Mouse (Mus musculus) forebrain, embryonic 10.5 days (tissue): ENCODE measurements at regions not wholly inside any gene's neighbourhood (a gene's known extent, or its start where the extent isn't known, plus 50 kb on each side); places are given as distances from the start of the nearest gene placed in this dataset.
"Not testable (repeated sequence)": the region's sequence is repeated elsewhere in the genome, so short reads cannot be mapped to it uniquely, and the experiment has no call there.

Experiments
- DNase-seq: peaks from one replicate; pipeline ENCODE4 v3.0.0-alpha.2; 2017; ENCODE audit warnings: low spot score; ENCODE audit errors: extremely low spot score
- H3K27ac ChIP-seq: fragments of 300-500 bp; sonication (generic); 2 replicates; pipeline ENCODE4 v1.5.1; 2016; ENCODE audit warnings: mild to moderate bottlenecking
- H3K27me3 ChIP-seq: fragments of 300-500 bp; sonication (generic); 2 replicates; pipeline ENCODE4 v1.6.1; 2016; ENCODE audit warnings: mild to moderate bottlenecking; ENCODE audit not compliant: poor library complexity, severe bottlenecking
- H3K36me3 ChIP-seq: fragments of 300-500 bp; sonication (generic); replicated peaks from 2 replicates; pipeline ENCODE4 v1.6.1; 2016; ENCODE audit warnings: mild to moderate bottlenecking, moderate library complexity
- H3K4me1 ChIP-seq: fragments of 300-500 bp; sonication (generic); 2 replicates; pipeline ENCODE4 v1.6.1; 2016
- H3K4me3 ChIP-seq: fragments of 300-500 bp; sonication (generic); 2 replicates; pipeline ENCODE4 v1.5.1; 2016; ENCODE audit warnings: mild to moderate bottlenecking, moderate library complexity
- H3K9me3 ChIP-seq: fragments of 300-500 bp; sonication (generic); 2 replicates; pipeline ENCODE4 v1.6.1; 2016; ENCODE audit warnings: mild to moderate bottlenecking, moderate library complexity
- WGBS: fragments of 180-500 bp; shearing (Covaris S2); methylation state at CpG from one replicate; pipeline ENCODE4 v1.1.7; 2016; 5-methylcytosine and 5-hydroxymethylcytosine counted together

DNA sequence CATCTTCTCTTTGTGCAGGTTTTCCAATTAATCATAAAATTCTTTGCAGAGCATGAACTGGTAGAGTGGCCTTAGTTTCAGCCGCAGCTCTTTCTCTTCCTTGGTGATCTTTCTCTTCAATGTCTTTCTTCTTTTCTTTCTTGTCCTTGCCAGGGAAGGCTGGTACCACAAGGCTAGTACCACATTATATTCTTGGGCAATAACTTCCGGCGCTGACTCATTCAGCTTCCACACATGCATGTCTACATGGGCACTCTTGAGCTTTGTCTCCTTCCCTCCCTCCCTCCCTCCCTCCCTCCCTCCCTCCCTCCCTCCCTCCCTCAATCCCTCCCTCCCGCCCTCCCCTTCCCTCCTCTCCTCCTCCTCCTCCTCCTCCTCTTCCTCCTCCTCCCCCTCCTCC, 98.1 kb upstream of the Pwp1 start:
- H3K4me3 ChIP-seq, H3K36me3 ChIP-seq, H3K9me3 ChIP-seq, H3K4me1 ChIP-seq, DNase-seq, H3K27ac ChIP-seq, H3K27me3 ChIP-seq: not testable (repeated sequence)
- 96% methylated on average over 3 of the region's 4 CpGs for WGBS

DNA sequence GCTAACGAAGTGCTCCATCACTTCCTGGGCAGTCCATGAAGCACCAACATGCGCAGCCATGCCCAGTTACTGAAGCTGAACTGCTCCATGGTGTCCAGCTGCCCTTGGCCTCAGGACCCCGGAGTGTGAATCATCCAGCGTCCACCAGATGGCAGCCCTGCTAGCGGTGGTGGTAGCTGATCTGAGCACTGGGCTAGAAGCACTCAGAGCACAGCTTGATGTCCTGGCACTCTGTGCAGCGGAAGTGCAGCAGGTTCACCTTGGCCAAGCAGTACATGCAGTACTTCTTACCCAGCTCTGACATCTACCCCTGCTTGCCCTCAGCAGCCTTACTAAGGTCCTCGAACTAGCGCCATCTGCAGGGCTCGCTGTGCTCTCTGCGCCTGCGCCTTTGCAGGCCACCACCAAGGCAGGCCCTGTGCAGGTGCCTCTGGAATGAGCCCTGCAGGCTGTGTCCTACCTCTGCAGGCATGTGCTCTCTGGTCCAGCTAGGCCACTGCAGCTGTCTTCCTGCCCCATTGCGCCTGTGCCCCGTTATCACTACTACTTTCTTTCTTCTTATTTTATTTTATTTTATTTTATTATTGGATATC, 97.4 kb upstream of the Pwp1 start:
- H3K4me3 ChIP-seq, H3K9me3 ChIP-seq, DNase-seq, H3K4me1 ChIP-seq, H3K27me3 ChIP-seq, H3K36me3 ChIP-seq, H3K27ac ChIP-seq: not testable (repeated sequence)
- WGBS: 36% methylated on average over 13 of the region's 13 CpGs

DNA sequence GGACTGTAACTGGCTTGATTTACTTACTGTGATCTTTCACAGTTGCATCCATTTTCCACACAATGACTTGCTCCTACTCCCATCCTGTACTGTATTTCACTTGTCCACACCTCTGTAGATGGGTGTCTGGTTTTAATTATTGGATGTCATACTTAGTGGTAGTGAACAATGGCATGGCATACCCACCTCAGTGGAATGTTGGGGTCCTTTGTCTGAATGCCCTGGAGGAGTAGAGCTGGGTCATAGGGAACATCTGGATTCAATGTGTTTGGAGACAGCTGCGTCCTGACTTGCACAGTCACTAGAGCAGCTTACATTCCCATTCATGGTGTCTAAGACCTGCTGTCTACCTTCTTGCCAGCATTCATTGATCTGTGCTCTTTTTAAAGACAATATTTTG, 91.5 kb upstream of the Pwp1 start:
- Histone ChIP-seq H3K4me3 (no peak overlapping the region), H3K4me1 (no peaks in the 10 kb centered on the region), H3K9me3 (no peaks in the 10 kb centered on the region), H3K27ac (no peak overlapping the region), H3K27me3 (no peaks in the 10 kb centered on the region), H3K36me3 (no peaks in the 10 kb centered on the region)
- DNase-seq: peak; percentile 15
- WGBS: 67% methylated on average over 1 of the region's 1 CpGs

DNA sequence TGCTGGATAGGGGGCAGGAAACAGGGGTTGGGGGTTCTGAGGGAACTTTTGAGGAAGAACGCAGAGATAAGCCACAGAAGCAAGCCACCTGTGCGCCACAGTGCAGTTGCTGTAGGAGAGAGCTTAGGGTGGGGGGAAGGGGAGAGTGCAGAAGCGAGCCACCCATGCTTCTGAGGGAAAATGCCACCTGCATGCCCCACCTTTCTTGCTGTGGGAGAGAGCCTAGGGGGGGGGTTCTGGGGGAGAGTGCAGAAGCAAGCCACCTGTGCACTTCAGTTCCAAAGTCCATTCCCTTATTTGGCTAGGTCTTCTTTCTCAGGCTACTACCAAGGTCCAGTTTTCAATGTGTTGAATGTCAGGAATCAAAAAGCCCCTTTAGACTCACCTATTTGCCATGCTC, 90.3 kb upstream of the Pwp1 start:
- Histone ChIP-seq H3K9me3 (no peaks in the 10 kb centered on the region), H3K36me3 (no peaks in the 10 kb centered on the region), H3K4me3 (no peak overlapping the region), H3K27ac (no peak overlapping the region), H3K4me1 (no peaks in the 10 kb centered on the region), H3K27me3 (no peaks in the 10 kb centered on the region)
- 60% methylated on average over 3 of the region's 3 CpGs for WGBS
- no peak for DNase-seq

DNA sequence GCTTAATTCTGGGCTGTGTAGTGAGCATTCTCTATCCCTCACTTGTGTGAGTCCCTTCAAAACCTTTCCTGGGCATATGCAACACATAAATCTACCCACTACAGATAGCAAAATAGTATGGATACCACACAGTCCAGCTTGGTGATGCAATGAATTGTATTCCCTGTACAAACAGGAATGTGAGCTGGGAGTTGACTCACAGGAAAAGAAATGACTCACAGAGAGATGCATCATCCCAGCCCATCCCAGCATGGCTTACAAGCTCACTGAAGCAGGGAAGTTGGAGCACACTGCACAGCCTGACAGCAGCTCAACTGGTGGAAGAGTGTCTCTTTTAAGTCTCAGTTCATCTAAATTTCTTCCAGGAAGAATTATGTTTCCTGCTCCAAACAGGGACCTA, 89.7 kb upstream of the Pwp1 start:
- H3K27ac ChIP-seq, H3K4me3 ChIP-seq, H3K4me1 ChIP-seq, H3K36me3 ChIP-seq, DNase-seq, H3K9me3 ChIP-seq, H3K27me3 ChIP-seq: not testable (repeated sequence)

DNA sequence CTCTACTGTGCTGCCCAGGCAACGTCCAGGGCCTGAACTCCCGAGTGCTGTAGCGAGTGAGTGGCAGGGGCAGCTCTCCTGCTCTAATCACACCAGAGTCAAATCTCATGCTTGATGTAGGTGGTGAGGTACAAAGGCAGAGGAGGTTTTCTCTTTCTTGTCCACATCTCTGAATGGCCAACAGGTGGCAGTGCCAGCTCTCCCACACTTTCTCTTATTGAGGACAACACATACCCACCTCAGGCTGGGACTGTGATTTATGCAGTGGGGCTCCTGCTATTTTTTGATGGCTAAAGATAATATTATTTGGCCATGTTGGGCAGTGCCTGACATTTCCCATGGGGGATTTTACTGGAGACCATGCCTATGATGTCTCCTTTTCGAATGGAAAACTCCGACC, 87.3 kb upstream of the Pwp1 start:
- 88% methylated on average over 5 of the region's 5 CpGs for WGBS
- no peak for DNase-seq

DNA sequence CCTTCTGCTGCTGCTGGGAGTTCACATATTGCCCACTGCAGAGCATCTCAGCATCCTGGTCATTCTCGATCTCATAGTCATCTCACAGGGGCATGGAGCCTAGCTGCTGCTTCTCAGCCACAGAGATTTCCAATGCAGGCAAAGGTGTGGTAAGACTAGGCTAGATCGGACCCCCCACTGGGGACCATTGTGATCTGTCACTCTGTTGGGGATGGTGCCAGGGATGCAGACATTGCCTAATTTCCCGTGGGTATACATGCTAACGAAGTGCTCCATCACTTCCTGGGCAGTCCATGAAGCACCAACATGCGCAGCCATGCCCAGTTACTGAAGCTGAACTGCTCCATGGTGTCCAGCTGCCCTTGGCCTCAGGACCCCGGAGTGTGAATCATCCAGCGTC, 83.9 kb upstream of the Pwp1 start:
- not testable (repeated sequence) for H3K9me3 ChIP-seq, H3K27ac ChIP-seq, H3K27me3 ChIP-seq, DNase-seq, H3K4me1 ChIP-seq, H3K4me3 ChIP-seq, H3K36me3 ChIP-seq
- WGBS: 64% methylated on average over 7 of the region's 7 CpGs

More for the DNA sequence above, 87.3 kb upstream of the Pwp1 start:
- Histone ChIP-seq H3K27me3 (no peaks in the 10 kb centered on the region), H3K27ac (no peak overlapping the region), H3K36me3 (no peaks in the 10 kb centered on the region), H3K4me3 (no peak overlapping the region), H3K4me1 (no peaks in the 10 kb centered on the region), H3K9me3 (no peaks in the 10 kb centered on the region)

DNA sequence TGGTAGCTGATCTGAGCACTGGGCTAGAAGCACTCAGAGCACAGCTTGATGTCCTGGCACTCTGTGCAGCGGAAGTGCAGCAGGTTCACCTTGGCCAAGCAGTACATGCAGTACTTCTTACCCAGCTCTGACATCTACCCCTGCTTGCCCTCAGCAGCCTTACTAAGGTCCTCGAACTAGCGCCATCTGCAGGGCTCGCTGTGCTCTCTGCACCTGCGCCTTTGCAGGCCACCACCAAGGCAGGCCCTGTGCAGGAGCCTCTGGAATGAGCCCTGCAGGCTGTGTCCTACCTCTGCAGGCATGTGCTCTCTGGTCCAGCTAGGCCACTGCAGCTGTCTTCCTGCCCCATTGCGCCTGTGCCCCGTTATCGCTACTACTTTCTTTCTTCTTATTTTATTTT, 83.5 kb upstream of the Pwp1 start:
- WGBS: 39% methylated on average over 6 of the region's 8 CpGs
- not testable (repeated sequence) for H3K9me3 ChIP-seq, DNase-seq, H3K27me3 ChIP-seq, H3K4me3 ChIP-seq, H3K27ac ChIP-seq, H3K4me1 ChIP-seq, H3K36me3 ChIP-seq

DNA sequence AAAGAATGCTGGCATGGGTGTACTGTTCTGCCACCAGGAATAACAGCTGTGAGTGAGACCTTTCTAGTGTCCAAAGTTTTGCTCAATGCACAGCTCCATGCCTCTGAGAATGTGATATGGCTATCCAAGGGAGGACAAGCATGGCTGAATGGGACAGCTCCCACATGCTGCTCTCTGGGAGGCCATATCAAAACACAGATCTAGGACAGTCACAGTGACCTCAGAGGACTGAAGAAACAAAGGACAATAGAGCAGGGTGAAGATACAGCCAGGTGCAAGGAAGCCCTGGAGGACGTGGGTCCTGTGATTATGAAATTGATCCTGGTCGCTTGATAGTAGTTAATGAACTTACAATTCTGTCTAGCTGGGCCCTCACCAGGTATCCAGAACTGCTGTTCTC, 79.7 kb upstream of the Pwp1 start:
- not testable (repeated sequence) for H3K4me1 ChIP-seq, H3K27ac ChIP-seq, H3K4me3 ChIP-seq, DNase-seq, H3K9me3 ChIP-seq, H3K36me3 ChIP-seq, H3K27me3 ChIP-seq
- 82% methylated on average over 2 of the region's 2 CpGs for WGBS

DNA sequence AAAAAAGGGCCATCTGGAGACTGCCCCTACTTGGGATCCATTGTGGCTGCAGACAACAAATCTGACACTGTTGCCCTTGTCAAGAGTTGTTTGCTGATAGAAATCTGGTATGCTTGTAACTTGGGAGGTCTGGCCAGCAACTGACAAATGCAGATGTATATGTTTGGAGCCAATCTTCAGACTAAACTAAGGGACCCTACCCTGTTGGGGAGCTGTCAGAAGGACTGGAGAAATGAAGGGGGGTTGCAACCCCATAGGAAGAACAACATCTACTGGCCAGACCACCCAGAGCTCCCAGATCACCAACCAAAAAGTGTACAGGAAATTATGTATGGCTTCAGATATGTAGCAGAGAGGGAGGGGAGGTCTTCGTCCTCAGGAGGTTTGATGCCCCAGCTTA, 54.3 kb upstream of the Pwp1 start:
- WGBS: 73% methylated on average over 1 of the region's 1 CpGs
- H3K27me3 ChIP-seq: no peaks in the 10 kb centered on the region
- DNase-seq: no peak
- no peaks in the 10 kb centered on the region for H3K4me1 ChIP-seq
- H3K36me3 ChIP-seq: no peaks in the 10 kb centered on the region
- no peaks in the 10 kb centered on the region for H3K9me3 ChIP-seq
- no peak overlapping the region for H3K27ac ChIP-seq
- H3K4me3 ChIP-seq: no peak overlapping the region
